Mouse (Mus musculus): ENCODE data around the gene Rasa3. TPM values are rescaled to one million over a fixed set of nuclear protein-coding genes. Genes with fewer than 3 reads are reported as not detected.

Gene Rasa3
- total and polyA plus RNA-seq, 3 experiments, result 22.4 to 28.0 TPM; not detected in 1

- H3K79me2 ChIP-seq (ENCODE audit: control insufficient read depth, insufficient read depth, low read length, poor library complexity), result no peaks in the 10 kb centered on the region
- TF ChIP-seq EP300 (IDR thresholded peaks at IDR 0.05; ENCODE audit: low read depth in 1 of 2, low read length in 2 of 2), result no peak
- TF ChIP-seq CHD2 (IDR thresholded peaks at IDR 0.05; ENCODE audit: low read length), result no peak
- no peak for TF ChIP-seq TCF12 (IDR thresholded peaks at IDR 0.05; ENCODE audit: low read depth, low read length)
- no peak for TF ChIP-seq ELF1 (IDR thresholded peaks at IDR 0.05; ENCODE audit: low read depth, low read length)
- no peak overlapping the region for H3K4me3 ChIP-seq (ENCODE audit: control insufficient read depth in 1 of 2, insufficient read depth in 1 of 2, low read depth in 2 of 2, low read length in 2 of 2)
- H3K9ac ChIP-seq (ENCODE audit: control insufficient read depth, low read depth, low read length, poor library complexity, severe bottlenecking), result no peak overlapping the region
- peaks cover 0 to 11% of the 10 kb centered on the region in 2 experiments for H3K27me3 ChIP-seq (ENCODE audit: control insufficient read depth in 1 of 2, insufficient read depth in 2 of 2, low read length in 2 of 2)
- no peaks in the 10 kb centered on the region for H3K9me3 ChIP-seq (replicated peaks; ENCODE audit: insufficient read depth, low read length)
- no peak overlapping the region for H3K27ac ChIP-seq (ENCODE audit: control insufficient read depth, low read depth, low read length)
- H3K36me3 ChIP-seq (ENCODE audit: control insufficient read depth in 1 of 2, insufficient read depth in 2 of 2, low read length in 2 of 2), result no peaks in the 10 kb centered on the region
- no peak for DNase-seq (ENCODE audit: low read depth, low spot score)
- no peaks in the 10 kb centered on the region for H3K4me1 ChIP-seq (ENCODE audit: control insufficient read depth in 1 of 2, insufficient read depth in 2 of 2, low read length in 2 of 2)
Observed at GRCm38 (mm10) chr8:13538821-13539220, 138.6 kb downstream of the Rasa3 start.

DNA sequence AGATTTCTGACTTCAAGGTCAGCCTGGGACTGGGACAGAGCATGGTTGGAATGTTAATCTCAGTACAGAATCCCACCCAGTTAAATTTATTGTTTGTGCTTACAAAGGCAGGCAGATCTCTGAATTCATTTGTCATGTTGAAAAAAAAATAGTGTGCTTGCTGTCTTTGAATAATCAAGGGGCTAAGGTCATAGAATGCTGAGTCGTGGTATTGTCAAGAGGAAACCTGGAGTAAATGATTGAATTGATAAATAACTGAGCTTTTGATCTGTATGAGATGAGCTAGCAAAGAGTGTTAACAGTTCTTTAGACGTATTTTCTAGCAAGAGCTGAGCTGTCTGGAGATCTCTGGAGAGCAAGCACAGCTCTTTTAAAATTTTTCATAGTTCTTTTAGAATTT, 140.3 kb downstream of the Rasa3 start:
- no peak overlapping the region for H3K4me3 ChIP-seq (ENCODE audit: control insufficient read depth in 1 of 2, insufficient read depth in 1 of 2, low read depth in 2 of 2, low read length in 2 of 2)
- no peak overlapping the region for H3K27ac ChIP-seq (ENCODE audit: control insufficient read depth, low read depth, low read length)
- no peaks in the 10 kb centered on the region for H3K36me3 ChIP-seq (ENCODE audit: control insufficient read depth in 1 of 2, insufficient read depth in 2 of 2, low read length in 2 of 2)
- H3K9ac ChIP-seq (ENCODE audit: control insufficient read depth, low read depth, low read length, poor library complexity, severe bottlenecking), result no peak overlapping the region
- no peak for DNase-seq (ENCODE audit: low read depth, low spot score)
- peaks cover 0 to under 1% of the 10 kb centered on the region in 2 experiments; a peak in 1 of 4 replicates for H3K4me1 ChIP-seq (ENCODE audit: control insufficient read depth in 1 of 2, insufficient read depth in 2 of 2, low read length in 2 of 2)
- H3K9me3 ChIP-seq (replicated peaks; ENCODE audit: insufficient read depth, low read length), result no peaks in the 10 kb centered on the region
- peaks cover 0 to 6% of the 10 kb centered on the region in 2 experiments; a peak in 3 of 4 replicates for H3K27me3 ChIP-seq (ENCODE audit: control insufficient read depth in 1 of 2, insufficient read depth in 2 of 2, low read length in 2 of 2)
- no peaks in the 10 kb centered on the region for H3K79me2 ChIP-seq (ENCODE audit: control insufficient read depth, insufficient read depth, low read length, poor library complexity)
- no peak for TF ChIP-seq SMC3 (IDR thresholded peaks at IDR 0.05; ENCODE audit: low read depth, low read length)
- no peak for TF ChIP-seq TBP (IDR thresholded peaks at IDR 0.05; ENCODE audit: low read depth, low read length)
- TF ChIP-seq EP300 (IDR thresholded peaks at IDR 0.05; ENCODE audit: low read depth in 1 of 2, low read length in 2 of 2), result no peak
- no peak for TF ChIP-seq MEF2A (IDR thresholded peaks at IDR 0.05; ENCODE audit: extremely low read depth, insufficient replicate concordance, low read depth, low read length, poor library complexity, severe bottlenecking)
- no peak for TF ChIP-seq CTCF (IDR thresholded peaks at IDR 0.05 in 2 of 3, conservative IDR thresholded peaks at IDR 0.05 in 1 of 3; ENCODE audit: control insufficient read depth in 1 of 3, insufficient read depth in 1 of 3, low read depth in 2 of 3, low read length in 3 of 3, poor library complexity in 1 of 3, severe bottlenecking in 1 of 3)
- TF ChIP-seq MYB (IDR thresholded peaks at IDR 0.05; ENCODE audit: low read depth, low read length), result no peak
- no peak for TF ChIP-seq ZKSCAN1 (IDR thresholded peaks at IDR 0.05; ENCODE audit: low read depth, low read length)
- no peak for TF ChIP-seq CHD2 (IDR thresholded peaks at IDR 0.05; ENCODE audit: low read length)
- no peak for TF ChIP-seq ZNF384 (IDR thresholded peaks at IDR 0.05; ENCODE audit: low read depth, low read length)
- no peak for TF ChIP-seq POLR2AphosphoS5 (IDR thresholded peaks at IDR 0.05; ENCODE audit: borderline replicate concordance, low read depth, low read length)
- no peak for TF ChIP-seq MAZ (IDR thresholded peaks at IDR 0.05; ENCODE audit: low read depth, low read length)
- TF ChIP-seq TAL1 (IDR thresholded peaks at IDR 0.05; ENCODE audit: low read length), result no peak
- no peak for TF ChIP-seq ZC3H11A (IDR thresholded peaks at IDR 0.05; ENCODE audit: low read depth, low read length)
- TF ChIP-seq MXI1 (IDR thresholded peaks at IDR 0.05; ENCODE audit: low read depth, low read length), result no peak
- TF ChIP-seq USF2 (IDR thresholded peaks at IDR 0.05; ENCODE audit: borderline replicate concordance in 1 of 2, insufficient read depth in 1 of 2, low read depth in 1 of 2, low read length in 2 of 2), result no peak
- TF ChIP-seq MAFK (IDR thresholded peaks at IDR 0.05; ENCODE audit: borderline replicate concordance, low read depth, low read length), result no peak
- no peak for TF ChIP-seq NELFE (IDR thresholded peaks at IDR 0.05; ENCODE audit: low read depth, low read length)
- TF ChIP-seq ETS1 (IDR thresholded peaks at IDR 0.05; ENCODE audit: low read depth, low read length), result no peak
- no peak for TF ChIP-seq RCOR1 (IDR thresholded peaks at IDR 0.05; ENCODE audit: low read depth, low read length)
- no peak for TF ChIP-seq SIN3A (IDR thresholded peaks at IDR 0.05; ENCODE audit: low read length)

Measured in MEL (cell line).